Mouse (Mus musculus) forebrain, embryonic 11.5 days (tissue): ENCODE results near the gene Deaf1. TPM values are rescaled to one million over a fixed set of nuclear protein-coding genes. Genes with fewer than 3 reads are reported as not detected.

ENCODE experiments used
- ATAC-seq: fragments of 200-750 bp; cut with Nextera tagmentation; replicated peaks from 2 replicates; pipeline ENCODE4 v1.8.0; 2017; ENCODE audit warnings: moderate TSS enrichment; ENCODE audit not compliant: low FRiP score
- DNase-seq: peaks from one replicate; pipeline ENCODE4 v3.0.0-alpha.2; 2017; ENCODE audit warnings: low spot score
- H3K27ac ChIP-seq: fragments of 300-500 bp; sonication (generic); 2 replicates; pipeline ENCODE4 v1.5.1; 2014; ENCODE audit warnings: low read depth, low read length
- H3K27me3 ChIP-seq: fragments of 300-500 bp; sonication (generic); 2 replicates; pipeline ENCODE4 v1.6.1; 2014; ENCODE audit warnings: mild to moderate bottlenecking, low read length, mixed read lengths; ENCODE audit not compliant: control insufficient read depth, insufficient read depth
- H3K36me3 ChIP-seq: fragments of 300-500 bp; sonication (generic); 2 replicates; pipeline ENCODE4 v1.6.1; 2014; ENCODE audit warnings: mild to moderate bottlenecking, low read length, moderate library complexity, mixed read lengths; ENCODE audit not compliant: control insufficient read depth, insufficient read depth
- H3K4me1 ChIP-seq: fragments of 300-500 bp; sonication (generic); replicated peaks from 2 replicates; pipeline ENCODE4 v1.6.1; 2014; ENCODE audit warnings: low read length, mixed read lengths; ENCODE audit not compliant: control insufficient read depth, insufficient read depth
- H3K4me2 ChIP-seq: fragments of 300-500 bp; sonication (generic); 2 replicates; pipeline ENCODE4 v1.6.1; 2014; ENCODE audit warnings: low read depth, mild to moderate bottlenecking, low read length, moderate library complexity, mixed read lengths; ENCODE audit not compliant: severe bottlenecking
- H3K4me3 ChIP-seq: fragments of 300-500 bp; sonication (generic); 2 replicates; pipeline ENCODE4 v1.5.1; 2014; ENCODE audit warnings: low read depth, low read length
- H3K9ac ChIP-seq: fragments of 300-500 bp; sonication (generic); 2 replicates; pipeline ENCODE4 v1.6.1; 2014; ENCODE audit warnings: low read length
- H3K9me3 ChIP-seq: fragments of 300-500 bp; sonication (generic); 2 replicates; pipeline ENCODE4 v1.6.1; 2016; ENCODE audit warnings: low read length, mixed read lengths; ENCODE audit not compliant: control insufficient read depth
- WGBS: fragments of 180-500 bp; shearing (Covaris S2); extraction: QIAGEN DNeasy Blood & Tissue Kit; methylation state at CpG from one replicate; pipeline ENCODE4 v1.1.7; 2014; 5-methylcytosine and 5-hydroxymethylcytosine counted together
- polyA plus RNA-seq: library from polyadenylated mRNA; unstranded; fragments of >200 nt; fragmentation: Nextera tagmentation; extraction: Ambion mirVana; gene quantifications from 2 replicates; pipeline ENCODE4 v1.2.1, GENCODE M21; 2014

Gene Deaf1
- polyA plus RNA-seq, 1 experiment from 2014 or later, result 74.2 TPM

GRCm38 (mm10) chr7:141336296-141336695 lies 8.8 kb upstream of the Deaf1 start:
- 77% methylated on average over 3 of the region's 3 CpGs for WGBS
- ATAC-seq (no peak), DNase-seq (no peak)
- no peaks in the 10 kb centered on the region for H3K9me3 ChIP-seq
- H3K27me3 ChIP-seq, result peaks cover 7% of the 10 kb centered on the region
- 0 out of 2 replicates have a peak, but pooled peaks cover 4% of the 10 kb centered on the region for H3K4me1 ChIP-seq
- H3K4me2 ChIP-seq, result no peak overlapping the region
- no peak overlapping the region for H3K9ac ChIP-seq
- H3K27ac ChIP-seq, result no peak overlapping the region
- H3K36me3 ChIP-seq, result no peaks in the 10 kb centered on the region; the same call in 1 of the 2 replicates
- H3K4me3 ChIP-seq, result no peak overlapping the region

GRCm38 (mm10) chr7:141335682-141336081 lies 8.2 kb upstream of the Deaf1 start:
- Histone ChIP-seq H3K4me2 (no peak overlapping the region), H3K27me3 (peaks cover 7% of the 10 kb centered on the region), H3K4me1 (0 out of 2 replicates have a peak, but pooled peaks cover 4% of the 10 kb centered on the region), H3K4me3 (no peak overlapping the region), H3K36me3 (no peaks in the 10 kb centered on the region; the same call in 1 of the 2 replicates), H3K9me3 (no peaks in the 10 kb centered on the region), H3K27ac (no peak overlapping the region), H3K9ac (no peak overlapping the region)
- no peak for ATAC-seq
- WGBS, result 92% methylated on average over 4 of the region's 4 CpGs
- no peak for DNase-seq

GRCm38 (mm10) chr7:141335044-141335579 lies 7.6 kb upstream of the Deaf1 start:
- Histone ChIP-seq H3K36me3 (no peaks in the 10 kb centered on the region; the same call in 1 of the 2 replicates), H3K9ac (no peak overlapping the region), H3K27ac (no peak overlapping the region), H3K27me3 (peaks cover 7% of the 10 kb centered on the region), H3K4me1 (0 out of 2 replicates have a peak, but pooled peaks cover 4% of the 10 kb centered on the region), H3K9me3 (no peaks in the 10 kb centered on the region), H3K4me2 (no peak overlapping the region), H3K4me3 (no peak overlapping the region)
- WGBS, result 86% methylated on average over 2 of the region's 2 CpGs
- ATAC-seq (no peak; the same call in 1 of the 2 replicates), DNase-seq (no peak)

- no peak overlapping the region for H3K4me3 ChIP-seq
Observed at GRCm38 (mm10) chr7:141331990-141332389, 4.5 kb upstream of the Deaf1 start.

GRCm38 (mm10) chr7:141330706-141331105 lies 3.2 kb upstream of the Deaf1 start:
- Histone ChIP-seq H3K4me2 (no peak overlapping the region), H3K9me3 (no peaks in the 10 kb centered on the region), H3K9ac (no peak overlapping the region), H3K4me3 (no peak overlapping the region), H3K4me1 (peaks cover 15% of the 10 kb centered on the region), H3K36me3 (no peaks in the 10 kb centered on the region; the same call in 1 of the 2 replicates), H3K27me3 (no peaks in the 10 kb centered on the region), H3K27ac (no peak overlapping the region)
- no peak for DNase-seq
- ATAC-seq, result no peak

More at GRCm38 (mm10) chr7:141331990-141332389, 4.5 kb upstream of the Deaf1 start:
- H3K36me3 ChIP-seq, result no peaks in the 10 kb centered on the region; the same call in 1 of the 2 replicates
- 89% methylated on average over 6 of the region's 6 CpGs for WGBS
- DNase-seq, result no peak
- no peak overlapping the region for H3K4me2 ChIP-seq
- ATAC-seq, result no peak
- H3K9me3 ChIP-seq, result no peaks in the 10 kb centered on the region
- H3K4me1 ChIP-seq, result peaks cover 4% of the 10 kb centered on the region; the same call in 1 of the 2 replicates
- no peaks in the 10 kb centered on the region for H3K27me3 ChIP-seq
- H3K9ac ChIP-seq, result no peak overlapping the region; the same call in 1 of the 2 replicates
- H3K27ac ChIP-seq, result no peak overlapping the region

- Histone ChIP-seq H3K27ac (peak overlapping the region; percentile 99), H3K27me3 (no peaks in the 10 kb centered on the region), H3K9me3 (no peaks in the 10 kb centered on the region), H3K4me2 (peak overlapping the region; percentile 79), H3K9ac (peak overlapping the region; percentile 93), H3K4me3 (peak overlapping the region; percentile 61), H3K36me3 (no peaks in the 10 kb centered on the region; the same call in 1 of the 2 replicates), H3K4me1 (peaks cover 15% of the 10 kb centered on the region)
- 18% methylated on average over 24 of the region's 24 CpGs for WGBS
- ATAC-seq (peak; percentile 21), DNase-seq (no peak)
Observed at GRCm38 (mm10) chr7:141328373-141328990, 992 bp upstream of the Deaf1 start.

GRCm38 (mm10) chr7:141326546-141327446 lies 694 bp downstream of the Deaf1 start:
- DNase-seq (no peak), ATAC-seq (peak; percentile 25)
- Histone ChIP-seq H3K4me3 (peak overlapping the region; percentile 61), H3K9me3 (no peaks in the 10 kb centered on the region), H3K4me2 (peak overlapping the region; percentile 79), H3K27ac (peak overlapping the region; percentile 99), H3K27me3 (no peaks in the 10 kb centered on the region), H3K36me3 (peaks cover 9% of the 10 kb centered on the region), H3K4me1 (peaks cover 15% of the 10 kb centered on the region), H3K9ac (peak overlapping the region; percentile 93)
- 5% methylated on average over 35 of the region's 35 CpGs for WGBS

GRCm38 (mm10) chr7:141324686-141325085 lies 2.8 kb downstream of the Deaf1 start:
- WGBS, result 100% methylated on average over 1 of the region's 1 CpGs
- ATAC-seq, result no peak
- H3K27ac ChIP-seq, result no peak overlapping the region
- H3K9me3 ChIP-seq, result no peaks in the 10 kb centered on the region
- peaks cover 11% of the 10 kb centered on the region for H3K36me3 ChIP-seq
- H3K4me3 ChIP-seq, result no peak overlapping the region
- no peak overlapping the region for H3K4me2 ChIP-seq
- H3K4me1 ChIP-seq, result peaks cover 15% of the 10 kb centered on the region
- DNase-seq, result no peak
- no peaks in the 10 kb centered on the region for H3K27me3 ChIP-seq
- H3K9ac ChIP-seq, result no peak overlapping the region
